Mouse (Mus musculus): ENCODE results near the gene Pi16.

GRCm38 (mm10) chr17:29336266-29336990 lies 18.9 kb downstream of the Pi16 start:
- TF ChIP-seq POLR2A (IDR thresholded peaks at IDR 0.05; ENCODE audit: low read depth, low read length) (no peak), CTCF (conservative IDR thresholded peaks at IDR 0.05; ENCODE audit: insufficient read depth, insufficient read length, low read depth, low read length) (no peak)
